Mouse (Mus musculus): ENCODE data around the gene Abr.

- no peak for TF ChIP-seq POLR2A (IDR thresholded peaks at IDR 0.05; ENCODE audit: low read depth, low read length)
- TF ChIP-seq CTCF (IDR thresholded peaks at IDR 0.05; ENCODE audit: extremely low read depth, insufficient read length, insufficient replicate concordance, low read depth, low read length), result no peak
Measured at GRCm38 (mm10) chr11:76505106-76505505, 117.0 kb downstream of the Abr start.
